Mouse (Mus musculus) liver, embryonic 13.5 days (tissue): ENCODE data around the gene 4933428G20Rik. TPM values are rescaled to one million over a fixed set of nuclear protein-coding genes. Genes with fewer than 3 reads are reported as not detected.

Source experiments
- ATAC-seq: fragments of 200-750 bp; cut with Nextera tagmentation; 2 replicates; pipeline ENCODE4 v1.8.0; 2017; ENCODE audit warnings: low read depth, mild to moderate bottlenecking, moderate number of reproducible peaks, moderate library complexity
- DNase-seq: peaks from one replicate; pipeline ENCODE4 v3.0.0; 2022
- H3K27ac ChIP-seq: fragments of 300-500 bp; sonication (generic); 2 replicates; pipeline ENCODE4 v1.5.1; 2015; ENCODE audit warnings: moderate library complexity, mild to moderate bottlenecking, inconsistent platforms
- H3K27me3 ChIP-seq: fragments of 300-500 bp; sonication (generic); 2 replicates; pipeline ENCODE4 v1.6.1; 2015; ENCODE audit warnings: mild to moderate bottlenecking, inconsistent platforms
- H3K36me3 ChIP-seq: fragments of 300-500 bp; sonication (generic); 2 replicates; pipeline ENCODE4 v1.6.1; 2015; ENCODE audit warnings: mild to moderate bottlenecking, inconsistent platforms
- H3K4me1 ChIP-seq: fragments of 300-500 bp; sonication (generic); replicated peaks from 2 replicates; pipeline ENCODE4 v1.6.1; 2015; ENCODE audit warnings: inconsistent platforms
- H3K4me2 ChIP-seq: fragments of 300-500 bp; sonication (generic); 2 replicates; pipeline ENCODE4 v1.6.1; 2015; ENCODE audit warnings: inconsistent platforms, mild to moderate bottlenecking, moderate library complexity
- H3K4me3 ChIP-seq: fragments of 300-500 bp; sonication (generic); replicated peaks from 2 replicates; pipeline ENCODE4 v1.5.1; 2015; ENCODE audit warnings: mild to moderate bottlenecking, inconsistent platforms
- H3K9ac ChIP-seq: fragments of 300-500 bp; sonication (generic); 2 replicates; pipeline ENCODE4 v1.6.1; 2015; ENCODE audit warnings: mild to moderate bottlenecking, inconsistent platforms
- H3K9me3 ChIP-seq: fragments of 300-500 bp; sonication (generic); replicated peaks from 2 replicates; pipeline ENCODE4 v1.6.1; 2016; ENCODE audit warnings: inconsistent platforms
- WGBS: fragments of 180-500 bp; shearing (Covaris S2); methylation state at CpG from one replicate; pipeline ENCODE4 v1.1.7; 2015; ENCODE audit not compliant: insufficient replicate concordance; 5-methylcytosine and 5-hydroxymethylcytosine counted together
- polyA plus RNA-seq: library from polyadenylated mRNA; unstranded; fragments of >200 nt; fragmentation: Nextera tagmentation; extraction: Ambion mirVana; gene quantifications from 2 replicates; pipeline ENCODE4 v1.2.1, GENCODE M21; 2015

The 4933428G20Rik gene
- polyA plus RNA-seq, 1 experiment from 2014 or later = 0.81 TPM

DNA sequence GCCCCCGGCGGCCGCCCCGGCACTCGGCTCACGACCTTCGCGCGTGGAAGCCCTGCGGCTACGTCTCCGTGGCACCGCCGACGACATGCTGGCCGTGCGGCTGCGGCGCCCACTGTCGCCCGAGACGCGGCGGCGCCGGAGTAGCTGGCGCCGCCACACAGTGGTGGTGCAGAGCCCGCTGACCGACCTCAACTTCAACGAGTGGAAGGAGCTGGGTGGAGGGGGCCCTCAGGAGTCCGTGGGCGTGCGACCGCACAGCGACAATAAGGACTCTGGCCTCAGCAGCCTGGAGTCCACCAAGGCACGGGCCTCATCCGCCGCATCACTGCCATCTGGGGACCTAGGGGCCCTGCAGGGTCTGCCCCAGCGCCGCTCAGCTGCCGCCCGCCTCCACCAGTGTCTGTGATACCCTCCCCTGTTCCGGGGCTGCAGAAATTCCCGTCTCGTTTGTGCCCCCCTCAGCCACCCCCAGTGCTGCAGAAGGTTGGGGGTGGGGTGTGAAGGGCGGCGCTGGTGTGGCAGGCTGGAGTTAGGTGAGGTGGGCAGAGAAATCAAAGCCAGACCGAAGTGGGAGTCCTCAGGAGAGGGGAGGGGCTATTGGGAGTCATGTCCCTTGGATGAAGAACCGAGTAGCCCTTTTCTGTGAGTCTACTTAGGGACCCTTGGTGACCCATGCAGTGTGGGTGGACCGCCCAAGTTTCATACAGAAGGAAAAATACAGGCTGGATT lies 744 bp upstream of the 4933428G20Rik start:
- Histone ChIP-seq H3K9ac (no peak overlapping the region), H3K4me3 (peak overlapping the region; percentile 21), H3K9me3 (no peaks in the 10 kb centered on the region), H3K27ac (no peak overlapping the region), H3K4me1 (peaks cover 12% of the 10 kb centered on the region; the same call in 1 of the 2 replicates), H3K27me3 (peaks cover 22% of the 10 kb centered on the region), H3K4me2 (peak overlapping the region; percentile 37), H3K36me3 (peaks cover 60% of the 10 kb centered on the region)
- WGBS = 84% methylated on average over 51 of the region's 51 CpGs
- DNase-seq = no peak
- no peak for ATAC-seq

DNA sequence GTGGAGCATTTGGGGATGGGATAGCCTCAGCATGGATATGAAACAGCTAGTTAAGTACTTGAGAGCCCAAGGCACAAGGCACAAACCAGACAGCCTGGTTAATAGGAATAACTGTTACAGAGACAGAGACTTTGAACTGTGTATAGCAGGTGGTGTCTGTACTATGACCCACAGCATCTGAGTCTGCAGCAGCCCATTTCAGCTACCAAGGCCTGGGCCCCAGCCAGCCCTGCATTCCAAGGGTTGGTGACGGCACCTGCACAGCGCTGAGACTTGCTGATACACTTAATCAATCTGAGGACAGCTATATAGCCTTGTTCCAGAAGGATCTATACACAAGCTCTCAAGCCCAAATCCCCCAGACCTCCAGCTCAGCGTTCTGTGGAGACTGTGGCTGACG lies 2.6 kb downstream of the 4933428G20Rik start:
- H3K9me3 ChIP-seq = no peaks in the 10 kb centered on the region
- peaks cover 92% of the 10 kb centered on the region for H3K36me3 ChIP-seq
- DNase-seq = no peak
- no peak overlapping the region for H3K27ac ChIP-seq
- H3K4me3 ChIP-seq = no peak overlapping the region
- 95% methylated on average over 4 of the region's 4 CpGs for WGBS
- H3K27me3 ChIP-seq = peaks cover 22% of the 10 kb centered on the region
- ATAC-seq = no peak
- H3K4me2 ChIP-seq = no peak overlapping the region
- H3K9ac ChIP-seq = no peak overlapping the region
- H3K4me1 ChIP-seq = peaks cover 12% of the 10 kb centered on the region; the same call in 1 of the 2 replicates

DNA sequence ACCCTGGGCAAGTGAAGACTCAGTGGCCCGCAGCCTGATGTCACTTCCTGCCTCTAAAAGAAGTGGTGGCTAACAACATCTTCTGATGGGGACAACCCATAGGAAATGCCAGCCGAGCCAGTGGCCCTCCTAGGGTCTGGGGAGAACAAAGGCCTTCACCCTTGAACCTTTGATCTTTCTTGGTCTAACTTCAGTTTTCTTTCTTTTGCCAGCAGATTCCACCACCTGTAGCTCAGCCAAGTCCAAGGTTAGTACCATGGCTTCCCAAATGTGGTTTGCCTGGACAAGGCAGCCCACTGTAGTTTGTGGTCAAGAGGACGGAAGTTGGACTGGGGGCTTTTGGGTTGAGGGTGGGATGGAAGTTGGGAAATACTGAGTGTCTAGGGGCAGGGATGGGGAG lies 7.3 kb downstream of the 4933428G20Rik start:
- no peaks in the 10 kb centered on the region for H3K4me1 ChIP-seq
- no peak for ATAC-seq
- WGBS = 92% methylated on average over 3 of the region's 3 CpGs
- DNase-seq = no peak
- no peak overlapping the region for H3K4me2 ChIP-seq
- H3K9ac ChIP-seq = no peak overlapping the region
- no peaks in the 10 kb centered on the region for H3K27me3 ChIP-seq
- no peak overlapping the region for H3K27ac ChIP-seq
- H3K9me3 ChIP-seq = no peaks in the 10 kb centered on the region
- H3K36me3 ChIP-seq = peaks cover 97% of the 10 kb centered on the region
- H3K4me3 ChIP-seq = no peak overlapping the region

DNA sequence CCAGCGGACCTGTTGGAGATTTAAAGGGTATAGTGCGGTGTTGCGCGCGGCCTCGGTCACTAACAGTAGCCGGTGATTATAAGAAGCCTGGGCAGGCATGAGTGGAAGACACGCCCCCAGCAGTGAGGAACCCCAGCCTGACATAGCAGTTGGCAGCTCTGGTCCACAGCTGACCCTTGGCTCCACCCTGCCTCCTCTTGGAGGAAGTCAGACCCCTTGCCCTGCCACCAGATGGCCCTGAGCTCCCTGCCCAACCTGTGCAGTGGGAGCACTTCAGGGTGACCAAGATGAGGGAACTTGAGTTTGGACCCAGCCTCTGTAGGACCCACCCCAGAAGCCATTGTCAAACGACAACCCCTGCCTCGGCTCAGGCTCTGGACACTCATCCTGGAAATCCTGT lies 8.5 kb downstream of the 4933428G20Rik start:
- no peaks in the 10 kb centered on the region for H3K27me3 ChIP-seq
- no peak for DNase-seq
- no peak overlapping the region for H3K4me3 ChIP-seq
- peaks cover 97% of the 10 kb centered on the region for H3K36me3 ChIP-seq
- H3K4me1 ChIP-seq = no peaks in the 10 kb centered on the region
- no peaks in the 10 kb centered on the region for H3K9me3 ChIP-seq
- no peak overlapping the region for H3K27ac ChIP-seq
- no peak overlapping the region for H3K9ac ChIP-seq
- no peak overlapping the region for H3K4me2 ChIP-seq
- ATAC-seq = no peak
- WGBS = 96% methylated on average over 10 of the region's 10 CpGs

DNA sequence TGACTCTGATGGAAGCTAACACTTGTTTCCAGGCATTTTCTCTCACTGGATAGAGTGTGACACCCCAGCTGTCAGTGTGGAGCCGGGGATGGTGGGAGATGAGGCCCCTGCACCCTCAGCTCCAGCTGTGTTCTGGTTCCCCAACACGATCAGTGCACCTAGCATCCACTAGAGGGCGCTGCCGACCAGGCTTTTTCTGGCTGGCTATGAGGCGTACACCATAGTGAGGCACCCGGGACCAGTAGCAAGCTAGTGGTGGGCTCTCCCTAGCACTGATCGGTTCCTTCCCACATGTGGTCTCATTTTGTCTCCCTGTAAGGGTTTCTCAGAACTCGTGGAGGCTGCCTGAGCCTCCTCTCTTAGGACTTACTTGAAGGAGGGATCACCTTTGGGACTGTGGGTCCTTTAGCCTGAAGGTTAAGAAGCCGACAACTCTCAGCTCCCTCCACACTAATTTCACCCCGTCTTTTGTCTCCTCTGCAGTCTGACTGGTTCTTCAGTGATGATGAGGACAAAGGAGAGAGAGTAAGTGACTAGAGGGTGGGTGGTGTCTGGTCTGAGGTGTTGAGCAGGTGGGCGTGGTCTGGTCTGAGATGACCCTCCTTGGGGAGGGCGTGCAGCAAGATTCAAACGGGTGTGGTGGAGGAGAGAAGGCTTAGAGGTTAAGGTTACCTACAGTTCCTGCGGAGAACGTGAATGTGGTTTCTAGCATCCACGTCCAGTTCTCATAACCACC lies 10.4 kb downstream of the 4933428G20Rik start:
- Histone ChIP-seq H3K27me3 (no peaks in the 10 kb centered on the region), H3K27ac (no peak overlapping the region), H3K4me1 (0 out of 2 replicates have a peak, but pooled peaks cover 2% of the 10 kb centered on the region), H3K4me2 (no peak overlapping the region), H3K9ac (no peak overlapping the region), H3K36me3 (peaks cover 98% of the 10 kb centered on the region), H3K4me3 (no peak overlapping the region), H3K9me3 (no peaks in the 10 kb centered on the region)
- WGBS = 45% methylated on average over 16 of the region's 16 CpGs
- ATAC-seq = peak; percentile 52
- DNase-seq = peak; percentile 56

DNA sequence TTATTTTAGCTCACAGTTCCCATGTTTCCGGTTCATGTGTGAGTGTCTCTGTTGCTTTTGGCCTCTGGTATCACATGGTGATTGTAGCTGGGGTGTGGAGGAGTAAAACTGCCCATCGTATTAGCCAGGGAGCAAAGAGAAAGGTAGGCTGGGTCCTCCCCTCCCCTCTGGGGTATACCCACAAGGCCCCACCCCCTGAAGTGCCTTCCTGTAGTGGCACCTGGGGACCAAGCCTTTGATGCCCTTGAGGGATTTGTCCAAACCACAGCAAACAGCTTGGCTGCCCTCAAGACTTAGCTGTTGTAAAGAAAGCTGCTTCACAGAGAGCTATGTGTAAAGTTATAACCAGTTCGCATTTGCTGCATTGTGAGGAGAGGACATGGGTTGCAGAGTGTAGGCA lies 12.5 kb downstream of the 4933428G20Rik start:
- no peak for ATAC-seq
- Histone ChIP-seq H3K9me3 (no peaks in the 10 kb centered on the region), H3K36me3 (peaks cover 97% of the 10 kb centered on the region), H3K4me3 (no peak overlapping the region), H3K4me2 (no peak overlapping the region), H3K4me1 (0 out of 2 replicates have a peak, but pooled peaks cover 2% of the 10 kb centered on the region), H3K9ac (no peak overlapping the region), H3K27me3 (no peaks in the 10 kb centered on the region), H3K27ac (no peak overlapping the region)
- no peak for DNase-seq
- 85% methylated on average over 3 of the region's 3 CpGs for WGBS

DNA sequence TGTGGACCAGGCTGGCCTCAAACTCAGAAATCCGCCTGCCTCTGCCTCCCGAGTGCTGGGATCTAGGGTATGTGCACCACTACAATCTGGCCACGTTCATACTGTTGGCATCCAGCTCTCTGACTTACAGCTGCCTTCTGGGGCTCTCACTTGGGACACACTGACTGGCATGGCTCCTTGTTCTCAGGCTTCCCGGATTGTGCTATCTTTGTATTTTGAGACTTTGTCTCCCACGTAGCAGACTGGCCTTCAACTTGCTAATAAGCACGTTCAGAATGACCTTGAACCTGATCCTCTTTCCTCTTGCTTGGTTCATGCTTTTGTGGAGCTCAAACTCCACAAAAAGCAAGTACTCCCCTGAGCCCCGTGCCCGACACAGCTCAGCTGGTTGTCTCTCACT lies 14.5 kb downstream of the 4933428G20Rik start:
- no peak overlapping the region for H3K4me3 ChIP-seq
- no peak overlapping the region for H3K4me2 ChIP-seq
- H3K27ac ChIP-seq = no peak overlapping the region
- DNase-seq (no peak), ATAC-seq (no peak)
- peaks cover 97% of the 10 kb centered on the region for H3K36me3 ChIP-seq
- no peaks in the 10 kb centered on the region for H3K27me3 ChIP-seq
- H3K4me1 ChIP-seq = 0 out of 2 replicates have a peak, but pooled peaks cover 2% of the 10 kb centered on the region
- no peak overlapping the region for H3K9ac ChIP-seq
- H3K9me3 ChIP-seq = no peaks in the 10 kb centered on the region
- WGBS = 80% methylated on average over 8 of the region's 8 CpGs

DNA sequence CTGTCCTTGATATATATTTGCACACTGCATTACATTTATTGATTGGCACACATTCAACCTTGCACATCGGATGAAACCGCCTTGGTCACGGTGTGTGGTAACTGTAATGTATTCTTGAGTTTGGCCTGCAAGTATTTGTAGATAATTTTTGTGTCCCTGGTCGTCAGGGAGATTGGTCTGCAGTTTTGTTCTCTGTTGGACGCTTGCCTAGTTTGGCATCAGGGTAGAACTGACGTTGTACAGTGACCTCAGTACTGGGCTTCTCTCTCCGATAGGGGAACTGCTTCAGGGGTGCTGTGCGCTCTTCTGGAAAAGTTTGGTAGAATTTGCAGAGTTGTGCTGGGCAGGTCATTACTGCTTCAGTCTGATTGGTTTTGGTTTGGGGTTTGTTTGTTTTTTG lies 20.3 kb downstream of the 4933428G20Rik start:
- Histone ChIP-seq H3K4me3 (no peak overlapping the region), H3K27me3 (no peaks in the 10 kb centered on the region), H3K4me2 (no peak overlapping the region), H3K36me3 (peaks cover 98% of the 10 kb centered on the region), H3K4me1 (peaks cover 21% of the 10 kb centered on the region), H3K9ac (no peak overlapping the region), H3K9me3 (no peaks in the 10 kb centered on the region), H3K27ac (no peak overlapping the region)
- whole genome bisulfite sequencing = 88% methylated on average over 8 of the region's 8 CpGs
- ATAC-seq (no peak), DNase-seq (no peak)

DNA sequence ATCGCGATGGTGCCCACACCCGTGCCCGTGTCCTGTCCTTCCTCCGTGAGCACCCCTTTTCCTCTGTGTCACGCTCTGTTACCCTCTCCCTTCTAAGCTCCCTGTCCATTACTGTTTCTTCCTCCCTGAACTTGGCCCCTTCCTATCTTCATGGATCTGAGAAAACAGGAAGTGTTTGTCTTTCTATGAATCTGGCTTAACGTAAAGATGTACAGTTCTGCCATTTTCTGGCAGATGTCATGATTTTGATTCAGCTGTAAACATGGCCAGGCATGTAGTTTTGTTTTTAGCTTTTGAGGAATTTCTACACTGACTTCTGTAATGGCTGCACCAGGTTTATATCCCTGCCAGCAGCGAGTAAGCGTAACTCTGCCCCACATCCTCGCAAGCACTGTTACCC lies 21.1 kb downstream of the 4933428G20Rik start:
- Histone ChIP-seq H3K4me1 (peaks cover 21% of the 10 kb centered on the region), H3K4me3 (no peak overlapping the region), H3K36me3 (peaks cover 98% of the 10 kb centered on the region), H3K9ac (no peak overlapping the region), H3K27me3 (no peaks in the 10 kb centered on the region), H3K9me3 (no peaks in the 10 kb centered on the region), H3K4me2 (no peak overlapping the region), H3K27ac (no peak overlapping the region)
- ATAC-seq (no peak), DNase-seq (no peak)
- WGBS = 84% methylated on average over 10 of the region's 10 CpGs

DNA sequence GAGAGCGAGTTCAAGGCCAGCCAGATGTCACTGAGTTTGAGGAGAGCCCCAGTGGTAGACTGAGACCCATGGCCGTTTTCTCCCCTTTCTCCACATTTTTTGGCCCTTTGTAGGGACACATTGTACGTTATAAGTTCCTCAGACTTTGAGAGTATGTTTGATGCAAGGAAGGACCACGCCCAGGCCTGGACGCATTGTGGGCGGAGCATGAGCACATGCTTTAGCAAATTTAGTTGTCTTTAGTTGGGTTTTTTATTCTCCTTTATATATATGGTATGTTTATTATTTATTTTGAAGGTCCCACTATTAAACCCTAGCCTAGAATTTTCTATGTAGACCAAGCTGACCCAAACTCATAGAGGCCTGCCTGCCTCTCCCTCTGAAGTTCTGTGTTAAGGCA lies 21.8 kb downstream of the 4933428G20Rik start:
- no peak overlapping the region for H3K4me3 ChIP-seq
- H3K27ac ChIP-seq = no peak overlapping the region
- DNase-seq = no peak
- ATAC-seq = no peak
- WGBS = 83% methylated on average over 6 of the region's 6 CpGs
- H3K4me2 ChIP-seq = no peak overlapping the region
- peaks cover 21% of the 10 kb centered on the region for H3K4me1 ChIP-seq
- H3K9me3 ChIP-seq = no peaks in the 10 kb centered on the region
- H3K27me3 ChIP-seq = no peaks in the 10 kb centered on the region
- peaks cover 100% of the 10 kb centered on the region for H3K36me3 ChIP-seq
- H3K9ac ChIP-seq = no peak overlapping the region

DNA sequence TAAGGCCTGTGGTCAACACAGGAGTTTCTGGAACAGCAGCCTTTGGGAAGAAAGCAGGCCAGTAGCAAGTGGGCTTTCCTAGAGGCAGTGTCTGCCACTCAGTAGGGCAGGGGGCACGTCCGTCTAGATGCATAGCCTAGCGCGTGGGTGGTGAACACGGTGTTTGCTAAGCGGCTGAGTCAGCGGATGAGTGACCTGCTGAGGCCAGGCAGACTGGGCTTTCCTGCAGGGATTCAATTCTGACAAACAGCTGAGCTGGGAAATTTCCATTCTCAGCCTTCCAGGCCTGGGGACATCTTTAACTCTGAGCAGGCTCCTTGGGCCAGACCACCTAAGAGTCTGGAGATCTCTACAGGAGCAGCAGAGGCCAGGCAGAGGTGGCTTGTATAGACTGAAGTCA lies 22.7 kb downstream of the 4933428G20Rik start:
- Histone ChIP-seq H3K4me3 (no peak overlapping the region), H3K36me3 (peaks cover 100% of the 10 kb centered on the region), H3K4me2 (no peak overlapping the region), H3K4me1 (peaks cover 21% of the 10 kb centered on the region), H3K27ac (no peak overlapping the region; the same call in 1 of the 2 replicates), H3K9ac (no peak overlapping the region), H3K27me3 (no peaks in the 10 kb centered on the region), H3K9me3 (no peaks in the 10 kb centered on the region)
- ATAC-seq (peak; percentile 34; the same call in 1 of the 2 replicates), DNase-seq (no peak)
- 81% methylated on average over 7 of the region's 7 CpGs for WGBS
